Mouse (Mus musculus) thymus, postnatal 10 days (tissue): ENCODE measurements around the gene Esp16.
"Not testable (repeated sequence)": the region's sequence is repeated elsewhere in the genome, so short reads cannot be mapped to it uniquely, and the experiment has no call there.

Source experiments
- DNase-seq, 2 experiments: peaks; one replicate each; pipeline ENCODE4 v3.0.0; 2021; ENCODE audit warnings: low spot score in 2 of 2

Esp16 gene

GRCm38 (mm10) chr17:39535842-39536241 lies at the start of gene Esp16:
TSS of gene Esp16 (plus strand) at chr17:39536142.
- not testable (repeated sequence) for DNase-seq

GRCm38 (mm10) chr17:39498043-39498442 lies 37.9 kb upstream of the Esp16 start:
- DNase-seq = not testable (repeated sequence)
